Mouse (Mus musculus): Measurements from ENCODE around the gene Fggy.
A peak's percentile ranks its signal among the peaks of the same experiment; 100 is the strongest.

Gene Fggy

GRCm38 (mm10) chr4:95557333-95557956 is at the start of gene Fggy:
Gene Fggy, plus strand, starts transcription at chr4:95557507.
- peak; percentile 100 for DNase-seq

DNA sequence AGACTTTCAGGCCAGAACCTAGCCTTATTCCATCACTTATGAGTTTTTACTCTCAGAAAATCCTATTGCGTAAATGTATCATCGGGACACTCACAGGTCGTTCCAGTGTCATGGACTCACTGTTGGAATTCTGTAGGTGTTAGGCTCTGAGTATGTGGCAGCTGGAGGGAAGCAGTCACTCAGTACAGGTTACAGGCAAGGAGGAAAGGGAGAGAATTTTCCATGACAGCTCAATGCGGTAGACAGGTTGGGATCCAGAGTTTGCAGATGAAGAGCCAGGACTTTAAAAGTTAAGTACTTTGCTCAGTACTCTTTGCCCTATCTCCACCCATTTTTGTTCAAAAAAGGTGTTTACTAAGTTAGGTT is 49.4 kb upstream of the Fggy start:
- DNase-seq = no peak

DNA sequence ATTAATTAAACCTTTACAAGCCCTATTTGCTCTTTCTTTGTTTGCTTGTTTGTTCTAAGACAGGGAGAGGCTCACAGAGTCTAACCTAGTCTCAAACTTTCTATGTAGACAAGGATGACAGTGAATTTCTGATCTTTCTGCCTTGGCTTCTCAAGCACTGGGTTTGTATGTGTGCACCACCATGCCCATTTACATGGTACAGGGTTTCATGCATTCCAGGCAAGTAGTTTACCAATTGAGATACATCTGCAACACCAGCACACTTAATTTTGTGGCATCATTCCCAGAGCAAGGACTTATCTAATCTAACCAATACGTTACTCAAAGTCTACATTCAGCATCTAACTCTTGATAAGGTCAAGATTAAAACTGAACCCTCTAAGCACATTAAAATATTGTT is 38.9 kb upstream of the Fggy start:
- no peak for DNase-seq

- no peak for DNase-seq
These were observed 37.2 kb upstream of the Fggy start for GRCm38 (mm10) chr4:95519975-95520642.

- DNase-seq = no peak
These were observed 36.7 kb upstream of the Fggy start for GRCm38 (mm10) chr4:95520643-95521032.

GRCm38 (mm10) chr4:95526588-95526987 is 30.7 kb upstream of the Fggy start:
- DNase-seq = peak; percentile 87

- no peak for DNase-seq
These were observed 26.6 kb upstream of the Fggy start for GRCm38 (mm10) chr4:95530757-95531156.

DNA sequence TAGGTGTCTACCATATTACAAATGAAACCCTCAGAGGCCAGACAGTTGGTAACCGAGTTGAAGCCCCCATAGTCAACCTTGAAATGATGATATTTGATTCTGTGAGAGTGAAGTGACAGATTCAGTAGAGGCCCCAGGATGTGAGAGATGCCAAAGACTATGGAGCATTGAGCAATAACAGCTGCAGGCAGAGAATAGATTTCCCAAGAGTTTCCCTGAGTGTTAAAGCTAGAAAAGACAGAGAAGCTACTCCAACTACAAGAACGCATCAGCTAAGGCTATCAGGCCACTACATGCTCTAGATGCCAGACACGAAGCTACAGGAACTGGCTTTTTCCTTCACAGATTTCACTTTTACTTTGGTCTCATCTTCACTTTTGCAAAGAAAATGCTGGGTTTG is 23.4 kb upstream of the Fggy start:
- peak; percentile 85 for DNase-seq

DNA sequence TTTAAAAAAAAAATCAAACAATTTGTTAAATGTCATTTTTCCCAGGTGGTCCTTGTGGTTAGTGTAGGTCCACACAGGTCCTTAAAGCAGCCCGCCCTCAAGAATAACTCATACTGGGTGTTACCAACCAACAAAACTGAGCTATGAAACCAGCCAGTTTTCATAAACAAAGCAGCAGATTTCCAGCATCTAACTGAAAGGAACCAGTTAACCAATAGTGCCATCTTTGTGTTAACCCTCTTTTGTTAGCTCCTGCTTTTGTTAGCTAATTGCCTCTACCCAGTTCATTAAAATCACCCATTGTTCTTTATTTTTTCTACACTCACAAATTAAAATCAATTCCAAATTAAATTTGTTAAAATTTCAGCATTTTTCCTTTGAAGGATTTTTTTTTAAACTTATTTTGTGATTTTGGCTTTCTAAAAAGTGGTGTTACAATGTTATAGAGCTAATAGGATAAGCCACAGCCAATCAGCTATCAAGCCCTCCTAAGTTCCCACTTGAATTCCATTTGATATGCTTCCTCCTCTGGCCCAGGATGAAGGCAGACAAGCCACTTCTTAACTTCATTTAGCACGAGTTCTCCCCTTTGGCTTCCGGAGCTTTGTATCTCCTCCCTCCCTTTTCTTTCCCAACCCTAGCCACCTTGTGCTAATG is 15.8 kb upstream of the Fggy start:
- DNase-seq = no peak

GRCm38 (mm10) chr4:95542039-95542790 is 15.1 kb upstream of the Fggy start:
- DNase-seq = no peak

DNA sequence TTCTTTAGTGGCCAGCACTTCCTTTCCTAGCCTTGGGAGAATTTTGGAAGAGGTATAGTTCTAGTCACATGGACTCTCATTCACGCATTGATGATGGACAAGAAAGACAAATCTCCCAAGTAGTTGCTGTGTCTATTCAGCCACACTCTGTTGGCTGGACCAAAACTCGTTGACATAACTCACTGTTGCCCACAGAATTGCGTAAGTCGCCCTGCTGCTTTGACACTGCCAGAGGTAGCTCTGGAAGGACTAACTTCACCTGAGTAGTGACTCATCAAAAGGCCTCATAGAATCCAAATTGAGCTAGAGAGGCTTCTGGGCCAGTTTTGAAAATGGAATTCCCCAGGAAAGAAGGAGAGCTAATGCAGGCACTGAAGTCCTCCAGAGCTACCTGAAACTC is 13.8 kb upstream of the Fggy start:
- no peak for DNase-seq

- no peak for DNase-seq
These were observed 509 bp upstream of the Fggy start for GRCm38 (mm10) chr4:95556663-95557332.

DNA sequence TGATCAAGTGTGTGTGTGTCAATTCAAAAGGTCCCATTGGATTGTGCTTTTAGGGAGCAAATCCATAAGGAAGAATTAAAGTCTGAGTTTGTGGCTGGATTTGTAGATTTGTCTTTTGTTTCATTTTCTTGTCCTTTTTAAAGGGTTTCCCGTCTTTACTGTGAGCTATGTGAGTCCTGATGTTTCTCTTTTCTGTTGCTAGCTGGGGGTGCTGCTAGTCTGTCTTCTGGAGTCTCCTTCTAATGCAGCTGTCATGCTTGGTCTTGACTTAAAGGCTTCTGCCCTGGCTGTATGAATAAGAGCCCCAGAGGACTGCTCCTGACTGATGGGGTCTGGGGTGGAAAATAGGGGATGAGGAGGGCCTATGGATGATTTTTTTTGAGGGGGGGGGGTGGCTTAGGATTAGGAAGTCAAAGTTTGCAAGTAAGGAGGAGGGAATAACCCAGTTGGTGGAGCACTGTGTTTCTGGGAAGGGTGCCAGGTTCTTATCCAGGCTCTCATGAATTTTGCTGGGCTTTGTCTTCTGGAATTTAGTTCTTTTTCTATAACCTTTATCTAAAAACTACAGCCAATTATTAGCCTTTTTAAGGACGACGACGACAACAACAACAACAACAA is 1.1 kb downstream of the Fggy start:
- DNase-seq = peak; percentile 93

DNA sequence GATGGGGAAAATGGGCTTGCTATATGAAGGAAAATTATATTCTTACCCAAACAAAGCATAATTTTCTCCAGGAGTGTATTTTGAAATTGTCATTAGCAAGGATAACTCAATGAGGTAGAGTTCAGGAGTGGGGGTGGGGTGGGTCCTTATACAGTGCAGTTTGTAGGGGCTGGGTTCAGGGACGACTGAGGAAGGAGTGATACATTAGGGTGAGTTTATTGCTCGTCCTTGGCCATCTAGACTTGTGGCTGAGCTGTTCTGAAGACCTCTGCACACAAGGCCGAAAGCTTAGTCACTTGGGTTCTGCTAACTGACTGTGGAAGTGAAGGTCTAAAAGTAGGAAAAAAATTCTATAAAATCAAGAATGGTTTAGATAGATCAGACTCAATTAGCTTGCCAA is 14.3 kb downstream of the Fggy start:
- no peak for DNase-seq

DNA sequence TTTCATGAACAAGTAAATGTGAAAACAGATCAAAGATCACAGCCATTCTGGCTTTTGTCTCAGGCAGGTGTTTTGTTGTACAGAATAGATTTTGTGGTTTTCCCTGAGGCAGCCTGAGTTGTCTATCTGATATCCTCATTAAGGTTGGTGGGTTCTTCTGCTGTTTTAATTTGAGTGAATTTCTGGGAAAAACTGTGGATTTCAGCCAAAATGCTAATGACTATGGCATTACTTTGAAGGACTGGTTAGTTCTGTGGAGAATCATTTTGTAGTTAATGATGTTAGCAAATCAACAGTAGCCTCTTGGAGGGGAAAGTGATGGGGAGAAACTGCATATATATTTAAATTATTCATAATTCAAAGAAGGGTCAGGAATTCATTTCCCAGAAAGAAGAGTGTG is 16.4 kb downstream of the Fggy start:
- DNase-seq = no peak

DNA sequence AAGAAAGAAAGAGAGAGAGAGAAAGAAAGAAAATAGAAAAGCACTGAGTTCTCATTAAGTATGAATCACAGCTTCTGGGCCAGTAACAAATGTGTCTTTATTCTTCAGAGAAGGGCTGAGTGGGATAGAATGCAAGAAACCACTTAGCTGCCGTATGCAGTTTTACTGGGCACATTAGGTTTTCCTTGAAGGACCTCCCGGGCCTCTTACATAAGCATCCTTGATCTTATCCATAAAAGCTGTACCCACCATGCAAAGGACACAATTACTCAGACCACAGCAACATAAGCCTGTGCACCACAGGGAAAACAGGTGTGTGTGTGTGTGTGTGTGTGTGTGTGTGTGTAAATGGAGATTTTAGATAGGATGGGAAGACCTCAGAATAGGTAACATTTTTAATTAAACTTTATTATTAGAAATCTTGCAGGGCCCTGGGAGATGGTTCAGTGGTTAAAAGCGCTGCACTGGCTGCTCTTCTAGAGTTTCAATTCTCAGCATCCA is 18.2 kb downstream of the Fggy start:
- no peak for DNase-seq

DNA sequence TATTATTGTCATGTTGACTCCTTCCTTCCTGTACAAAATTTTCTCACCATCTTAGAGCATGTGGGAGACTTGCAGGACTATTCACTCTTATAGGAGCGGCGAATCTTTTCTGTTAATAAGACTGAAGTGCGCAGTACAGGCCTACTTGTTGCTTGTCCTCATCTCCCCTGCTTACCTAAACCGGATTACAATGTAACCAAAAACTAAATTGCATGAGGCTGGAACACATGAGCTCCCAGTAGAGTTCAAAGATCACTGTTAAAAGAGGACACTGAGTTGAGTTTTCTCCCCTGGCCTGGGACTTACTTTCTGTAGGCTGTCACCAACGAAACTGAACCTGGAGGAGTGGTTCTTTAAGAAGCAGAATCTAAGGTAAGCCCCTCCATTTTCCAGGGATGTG is 21.9 kb downstream of the Fggy start:
- DNase-seq = no peak

GRCm38 (mm10) chr4:95584107-95584762 is 26.9 kb downstream of the Fggy start:
- DNase-seq = no peak

DNA sequence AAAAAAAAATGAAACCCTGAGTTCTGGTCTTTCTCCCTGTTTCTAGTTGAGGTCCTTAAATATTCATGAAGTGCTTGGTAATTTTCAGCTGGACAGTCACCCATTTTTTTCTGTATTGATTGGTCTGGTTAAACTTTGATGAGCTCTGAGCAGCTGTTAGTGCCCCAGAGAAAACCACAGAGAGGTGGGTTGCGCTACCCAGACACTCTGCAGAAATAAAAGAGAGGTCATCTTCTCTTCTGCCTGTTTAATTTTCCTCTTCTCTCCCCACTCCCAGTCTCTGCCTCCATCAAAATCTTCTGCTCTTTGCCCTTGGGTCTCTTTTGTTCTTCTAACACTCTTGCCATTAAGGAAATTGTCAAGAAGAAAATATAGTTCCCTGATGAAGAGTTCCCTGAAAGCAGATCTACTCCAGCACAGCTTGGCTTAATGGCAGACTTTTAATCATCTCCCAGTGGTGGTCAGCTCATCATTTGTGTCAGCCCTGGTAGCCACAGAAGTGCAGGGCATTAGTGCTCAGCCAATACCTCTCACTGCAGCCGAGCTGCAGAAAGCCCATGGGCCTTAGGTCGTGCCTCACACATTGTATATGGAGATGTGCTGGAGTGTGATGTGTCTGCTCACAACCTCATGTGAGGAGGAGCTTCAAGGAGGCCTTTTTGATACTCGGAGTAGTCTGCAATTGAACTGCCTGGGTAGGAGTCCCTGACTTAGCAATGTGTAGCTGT is 29.1 kb downstream of the Fggy start:
- no peak for DNase-seq

DNA sequence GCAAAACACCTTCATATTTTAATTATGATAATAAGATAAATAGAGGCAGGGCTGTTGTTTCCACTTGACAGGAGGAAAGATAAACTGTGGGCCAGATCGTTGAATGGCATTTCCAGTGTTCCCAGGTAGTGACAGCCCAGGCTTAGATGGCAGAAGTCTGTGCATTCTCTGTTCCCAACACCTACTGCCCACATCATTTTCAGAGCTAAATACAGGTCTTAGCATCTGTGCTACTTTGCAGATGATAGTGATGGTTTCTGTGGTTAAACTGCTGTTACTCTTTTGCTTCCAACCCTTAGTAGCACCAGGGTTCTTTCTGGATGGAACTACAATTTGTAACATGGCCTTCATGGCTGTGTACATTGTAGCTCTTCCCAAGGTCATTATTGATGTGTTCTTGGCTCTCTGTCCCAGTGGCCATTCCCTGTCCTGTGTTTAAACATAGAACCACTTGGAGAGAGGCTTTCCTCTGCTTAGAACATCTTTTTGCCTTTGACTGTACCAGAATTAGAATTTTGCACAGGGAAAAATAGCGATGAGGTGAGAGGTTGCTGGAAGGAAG is 31.5 kb downstream of the Fggy start:
- DNase-seq = no peak

DNA sequence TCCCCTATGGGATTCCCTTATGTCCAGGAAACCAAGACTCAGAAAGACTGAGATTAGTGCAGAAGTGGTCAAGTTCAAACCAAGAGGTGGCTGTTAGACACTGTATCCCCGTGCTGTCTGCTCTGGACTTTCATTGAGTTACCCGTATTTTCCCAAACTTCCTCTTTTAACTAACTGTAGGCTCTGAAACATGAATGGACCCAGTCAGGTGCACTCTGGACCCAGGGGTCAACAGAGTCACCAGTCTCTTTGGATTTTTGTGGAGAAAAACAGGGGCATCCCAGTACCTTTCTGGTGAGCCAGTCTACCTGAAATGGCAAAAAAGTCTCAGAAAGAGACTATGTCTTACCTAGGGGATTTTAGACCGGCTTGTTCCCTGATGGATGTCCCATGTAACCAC is 33.6 kb downstream of the Fggy start:
- DNase-seq = no peak
